Mouse (Mus musculus) cerebellum, adult 11 months (tissue): ENCODE measurements around the gene Rpl36-ps4.
A peak's percentile ranks its signal among the peaks of the same experiment; 100 is the strongest.

Experiments used
- DNase-seq: peaks from one replicate; pipeline ENCODE4 v3.0.0; 2022

Gene Rpl36-ps4

DNA sequence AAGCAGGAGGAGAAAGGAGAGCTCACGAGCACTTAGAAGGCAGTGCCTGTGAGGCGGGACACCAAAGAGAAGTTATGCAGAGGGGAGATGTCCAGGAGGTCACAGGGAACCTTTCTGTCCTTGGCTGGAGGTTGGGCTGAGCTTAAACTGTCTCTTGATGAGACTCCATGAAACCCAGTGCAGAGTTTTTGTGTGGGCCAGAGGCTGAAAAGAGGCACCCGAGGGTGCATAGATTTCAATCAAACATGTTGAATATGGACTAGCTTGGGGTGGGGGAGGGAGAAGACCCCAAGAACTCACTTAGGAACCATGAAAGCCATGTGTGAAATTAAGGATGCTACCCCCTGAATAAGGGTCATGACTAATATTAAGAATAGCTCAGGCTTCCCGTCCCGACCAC is at the start of gene Rpl36-ps4:
Gene Rpl36-ps4, plus strand, starts transcription at position 301 of the 400 bp plus-strand sequence.
- no peak for DNase-seq

GRCm38 (mm10) chr17:87871461-87872126 is 49.2 kb upstream of the Rpl36-ps4 start:
- peak; percentile 33 for DNase-seq

- peak; percentile 90 for DNase-seq
Measured at GRCm38 (mm10) chr17:87872286-87872685, 48.5 kb upstream of the Rpl36-ps4 start.

DNA sequence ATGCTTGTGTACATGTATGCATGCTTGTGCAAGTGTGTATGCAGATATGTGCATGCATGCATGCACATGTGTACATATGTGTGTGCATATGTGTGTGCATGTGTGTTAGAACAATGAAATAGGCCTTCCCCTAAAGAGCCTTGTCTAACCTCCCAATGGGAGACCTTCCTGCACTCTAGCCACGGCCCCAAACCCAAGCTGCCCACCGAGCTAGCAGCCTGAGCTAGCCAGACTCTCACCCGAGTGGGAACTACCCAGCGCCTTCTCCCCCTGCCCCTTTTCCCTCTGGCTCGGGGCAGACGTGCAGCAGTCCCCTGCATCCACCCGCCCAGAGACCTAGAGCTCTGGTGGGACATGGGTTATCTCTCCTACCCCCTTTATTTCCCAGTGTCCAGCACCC is 47.3 kb upstream of the Rpl36-ps4 start:
- no peak for DNase-seq

DNA sequence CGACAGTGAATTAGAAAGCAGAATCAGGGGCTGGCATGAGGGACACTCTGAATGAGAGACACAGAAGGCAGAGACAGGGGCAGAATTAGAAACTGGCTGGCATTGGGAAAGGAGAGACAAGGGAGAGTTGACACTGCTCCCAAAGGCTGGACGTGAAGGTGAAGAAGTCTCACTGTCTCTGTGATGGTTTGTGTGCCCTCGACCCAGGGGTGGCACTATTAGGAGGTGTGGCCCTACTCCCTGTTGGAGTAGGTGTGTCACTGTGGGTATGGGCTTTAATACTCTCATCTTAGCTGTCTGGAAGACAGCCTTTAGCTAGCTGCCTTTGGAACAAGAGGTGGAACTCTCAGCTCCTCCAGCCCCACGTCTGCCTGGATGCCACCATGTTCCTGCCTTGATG is 46.8 kb upstream of the Rpl36-ps4 start:
- no peak for DNase-seq

- DNase-seq, result no peak
Measured at GRCm38 (mm10) chr17:87875346-87875920, 45.3 kb upstream of the Rpl36-ps4 start.

GRCm38 (mm10) chr17:87876295-87877000 is 44.3 kb upstream of the Rpl36-ps4 start:
- DNase-seq, result peak; percentile 19

DNA sequence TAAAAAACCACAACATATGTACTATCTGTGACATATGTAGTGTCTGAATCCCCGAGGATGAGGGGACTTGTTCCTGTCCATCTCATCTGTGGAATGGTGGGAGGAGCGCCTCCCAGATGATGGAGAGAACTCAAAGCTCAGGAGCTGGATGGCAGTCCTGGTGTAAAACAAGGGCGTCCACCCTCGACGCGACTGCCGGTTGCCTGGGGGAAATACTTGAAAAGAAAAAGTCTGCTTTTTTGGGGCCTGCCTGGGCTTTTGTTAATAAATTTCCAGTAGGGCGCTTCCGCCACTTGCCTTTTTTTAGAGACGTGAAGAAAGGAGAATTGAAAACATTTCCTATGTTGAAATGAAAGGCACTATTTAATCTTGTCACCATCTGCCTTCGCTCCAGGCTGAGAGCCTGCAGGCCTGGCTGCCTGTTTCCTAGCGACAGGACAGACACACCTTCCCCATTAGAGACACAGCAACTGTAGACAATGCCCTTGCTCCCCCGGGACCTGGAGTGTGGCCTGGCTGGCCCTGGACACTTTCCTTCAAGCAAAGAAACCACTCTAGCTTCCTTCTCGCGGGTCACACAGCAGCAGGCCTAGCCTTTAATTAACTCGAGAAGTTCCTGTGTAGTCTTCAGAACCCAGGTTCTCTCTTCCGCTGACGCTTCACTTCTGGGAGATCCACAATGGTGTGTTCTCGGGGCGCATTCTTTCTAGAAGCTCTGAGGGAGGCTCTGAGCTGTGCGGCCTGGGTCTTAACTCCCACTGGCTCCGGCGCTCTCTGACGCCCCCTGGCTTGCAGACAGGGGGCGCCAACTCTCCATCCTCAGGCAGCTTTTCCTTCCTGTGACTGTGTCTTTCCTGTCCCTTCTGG is 43.3 kb upstream of the Rpl36-ps4 start:
- peak; percentile 44 for DNase-seq

DNA sequence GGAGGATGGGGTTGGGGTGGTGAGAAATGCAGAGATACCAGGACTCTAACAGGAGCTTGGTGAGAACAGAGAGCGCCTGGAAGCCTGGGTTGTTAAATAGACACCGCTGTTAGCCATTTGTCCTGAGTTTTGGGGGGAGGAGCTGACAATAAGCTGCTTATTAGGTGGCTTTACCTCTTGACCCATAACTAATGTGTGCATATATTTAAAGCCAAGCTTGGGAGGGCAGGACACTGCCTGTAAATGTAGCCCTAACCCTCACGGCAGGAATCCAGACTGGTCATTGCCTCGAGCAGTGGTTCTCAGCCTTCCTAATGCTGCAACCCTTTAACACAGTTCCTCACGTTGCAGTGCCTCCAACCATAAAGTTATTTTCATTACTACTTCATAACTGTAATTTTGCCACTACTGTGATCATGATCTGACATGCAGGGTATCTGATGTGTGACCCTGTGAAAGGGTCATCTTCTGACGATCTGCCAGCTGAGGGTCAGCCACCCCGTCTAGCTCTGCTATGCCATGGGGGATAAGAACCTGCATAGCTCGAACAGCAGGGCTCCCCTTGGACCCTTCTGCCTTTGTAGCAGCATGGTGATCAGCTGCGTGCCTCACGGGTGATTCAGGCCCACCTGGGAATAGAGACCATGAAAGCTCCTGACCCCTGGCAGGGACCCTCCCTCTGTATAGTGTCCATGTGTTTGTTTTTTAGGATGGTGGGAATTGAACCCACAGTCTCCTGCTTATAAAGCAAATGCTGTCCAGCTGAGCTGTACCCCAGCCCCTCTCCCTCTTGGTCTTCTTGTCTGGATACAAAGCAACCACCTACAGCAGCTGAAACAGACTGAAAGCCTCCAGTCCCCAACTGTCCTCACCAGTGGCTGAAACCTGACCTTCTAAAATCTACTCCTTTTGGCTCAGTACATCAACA is 42.0 kb upstream of the Rpl36-ps4 start:
- DNase-seq, result no peak

- DNase-seq, result peak; percentile 24
Measured at GRCm38 (mm10) chr17:87879484-87880225, 41.1 kb upstream of the Rpl36-ps4 start.

GRCm38 (mm10) chr17:87882594-87882993 is 38.2 kb upstream of the Rpl36-ps4 start:
- DNase-seq, result peak; percentile 44

- DNase-seq, result no peak
Measured at GRCm38 (mm10) chr17:87897175-87897574, 23.6 kb upstream of the Rpl36-ps4 start.

- DNase-seq, result no peak
Measured at GRCm38 (mm10) chr17:87900677-87901076, 20.1 kb upstream of the Rpl36-ps4 start.

GRCm38 (mm10) chr17:87901163-87901562 is 19.6 kb upstream of the Rpl36-ps4 start:
- DNase-seq, result no peak

DNA sequence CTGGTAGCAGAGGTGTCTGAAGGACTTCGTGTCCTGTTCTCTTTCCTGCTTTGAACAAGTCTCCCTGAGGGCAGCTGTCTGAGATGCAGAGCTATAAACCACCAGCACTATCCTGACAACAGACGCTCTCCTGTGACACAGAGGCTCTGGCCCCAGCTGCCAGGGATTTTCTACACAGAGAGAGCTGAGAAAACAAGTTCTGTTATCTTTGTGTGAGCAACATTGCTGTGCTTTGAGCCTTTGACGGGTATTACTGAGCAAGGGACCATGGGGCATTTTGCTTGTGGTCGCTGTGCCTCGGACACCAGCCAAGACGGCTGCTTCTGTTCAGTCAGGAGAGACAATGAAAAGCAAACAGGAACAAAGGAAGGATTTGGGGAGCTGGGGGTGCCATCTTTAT is 17.6 kb upstream of the Rpl36-ps4 start:
- no peak for DNase-seq

GRCm38 (mm10) chr17:87903725-87904124 is 17.1 kb upstream of the Rpl36-ps4 start:
- DNase-seq, result no peak

- no peak for DNase-seq
Measured at GRCm38 (mm10) chr17:87915386-87915785, 5.4 kb upstream of the Rpl36-ps4 start.

DNA sequence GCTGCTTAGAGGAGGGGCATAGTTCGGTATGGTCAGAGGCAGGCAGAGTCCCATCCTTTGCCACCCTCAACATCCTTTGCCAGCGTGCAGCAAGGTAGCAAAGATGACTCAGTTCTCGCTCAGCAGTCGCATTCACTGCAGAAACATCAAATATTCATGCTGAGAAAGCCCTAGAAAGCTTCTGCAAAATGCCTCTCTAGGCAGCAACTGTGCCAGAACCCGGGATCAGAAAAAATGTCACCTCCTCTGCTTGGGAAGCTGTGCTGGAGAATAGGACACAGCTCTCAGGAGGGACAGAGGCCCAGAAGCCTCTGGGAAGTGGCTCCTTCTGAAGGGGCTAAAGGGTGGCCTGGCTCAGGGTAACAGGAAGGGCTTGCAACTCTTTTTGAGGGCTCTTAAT is 2.7 kb upstream of the Rpl36-ps4 start:
- DNase-seq, result no peak

DNA sequence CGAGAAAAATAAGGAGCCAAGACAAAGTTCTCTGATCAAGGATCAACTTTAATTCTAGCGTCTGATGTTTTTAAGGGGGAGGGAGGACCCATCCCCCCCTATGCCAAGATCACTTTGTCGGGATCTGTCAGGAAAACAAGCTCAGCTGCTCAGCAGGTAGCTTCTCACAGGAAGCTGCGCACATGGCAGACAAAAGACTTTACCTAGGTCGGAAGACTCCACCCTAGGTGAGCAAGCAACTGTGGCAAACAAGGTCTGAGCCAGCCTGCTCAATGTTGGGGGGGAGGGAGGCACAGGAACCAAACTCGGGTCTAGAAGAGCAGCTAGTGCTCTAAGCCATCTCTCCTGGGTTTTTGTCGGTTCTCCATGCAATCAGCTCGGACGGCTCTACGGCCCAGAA is 13.5 kb downstream of the Rpl36-ps4 start:
- no peak for DNase-seq

DNA sequence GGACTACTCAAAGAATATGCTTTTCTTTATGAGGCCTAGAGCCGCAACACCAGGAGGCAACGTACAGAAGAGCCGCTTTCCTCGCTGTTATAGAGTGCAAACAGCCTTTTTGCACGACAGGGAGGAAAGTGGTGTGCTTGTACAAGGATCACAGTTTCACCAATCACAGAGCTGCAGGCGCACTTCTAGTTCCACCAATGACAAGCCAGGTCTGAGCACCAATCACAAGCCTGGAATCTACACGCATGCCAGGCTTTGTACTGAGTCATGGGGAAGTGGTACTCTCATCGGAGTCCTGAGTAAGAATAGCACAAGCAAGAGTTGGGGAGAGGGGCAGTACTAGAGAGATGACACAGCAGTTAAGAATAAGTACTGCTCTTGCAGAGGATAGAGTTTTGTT is 14.0 kb downstream of the Rpl36-ps4 start:
- no peak for DNase-seq

GRCm38 (mm10) chr17:87936156-87936555 is 15.4 kb downstream of the Rpl36-ps4 start:
- no peak for DNase-seq
